Mouse (Mus musculus) adrenal gland, postnatal 14 days (tissue): Measurements from ENCODE around the gene Ttpal. TPM values are rescaled to one million over a fixed set of nuclear protein-coding genes. Genes with fewer than 3 reads are reported as not detected.
"Not testable (repeated sequence)": the region's sequence is repeated elsewhere in the genome, so short reads cannot be mapped to it uniquely, and the experiment has no call there.

Experiments used
- DNase-seq: peaks from one replicate; pipeline ENCODE4 v3.0.0; 2021; ENCODE audit warnings: mixed read lengths
- total RNA-seq: library from RNA; stranded (reverse); gene quantifications from 2 replicates; pipeline ENCODE4 v1.2.3, GENCODE M21; 2021

Ttpal gene
- total RNA-seq, 1 experiment from 2014 or later, result 29.9 TPM

- DNase-seq, result peak; percentile 56
These were observed 10.0 kb upstream of the Ttpal start for GRCm38 (mm10) chr2:163592084-163592483.

DNA sequence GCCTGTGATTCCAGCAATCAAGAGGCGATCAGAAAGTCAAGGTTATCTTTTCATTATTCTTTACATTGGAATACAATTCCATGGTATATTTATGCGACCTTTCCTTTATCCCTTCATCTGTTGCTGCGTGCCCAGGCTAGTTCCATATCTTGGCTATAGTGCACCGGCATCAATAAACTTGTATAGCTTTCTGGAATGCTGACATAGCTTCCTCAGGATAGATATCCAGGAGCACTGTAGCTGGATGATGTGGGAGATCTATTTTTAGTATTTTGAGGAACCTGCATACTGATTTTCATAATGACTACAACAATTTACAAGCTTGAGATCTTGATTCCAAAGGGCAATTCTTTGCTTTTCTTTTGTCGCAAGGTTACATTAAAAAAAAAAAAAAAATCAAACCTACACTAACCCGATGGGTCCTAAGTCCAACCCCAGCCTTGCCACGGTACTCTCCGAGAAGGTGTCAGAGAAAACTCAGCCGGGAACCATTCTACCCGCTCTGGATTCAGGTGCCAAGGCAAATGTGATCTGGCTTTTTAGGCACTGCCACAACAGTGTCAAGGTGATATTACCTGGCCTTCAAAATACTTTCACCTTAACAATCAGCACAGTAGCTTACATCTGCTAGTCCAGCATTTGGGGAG lies 8.4 kb upstream of the Ttpal start:
- DNase-seq, result no peak

DNA sequence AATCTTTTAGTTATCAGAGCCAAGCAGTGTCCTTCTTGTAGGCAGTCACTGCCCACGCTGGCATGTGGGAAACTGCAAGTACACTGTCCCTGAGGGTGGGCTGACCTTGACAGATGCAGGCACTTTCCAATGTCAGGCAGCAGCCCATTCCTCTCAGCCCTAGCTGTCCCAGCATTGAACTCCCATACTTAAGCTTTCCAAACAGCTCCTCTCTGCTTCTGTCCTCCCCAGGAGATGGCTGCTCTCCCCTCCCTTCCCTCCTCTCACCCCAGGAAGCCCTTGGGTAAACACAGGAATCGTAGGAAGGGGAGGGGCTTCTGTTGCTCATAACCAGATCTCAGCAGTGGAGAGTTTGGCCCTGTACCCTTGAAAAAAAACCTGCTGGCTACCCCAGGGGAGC lies 7.0 kb upstream of the Ttpal start:
- peak; percentile 32 for DNase-seq

DNA sequence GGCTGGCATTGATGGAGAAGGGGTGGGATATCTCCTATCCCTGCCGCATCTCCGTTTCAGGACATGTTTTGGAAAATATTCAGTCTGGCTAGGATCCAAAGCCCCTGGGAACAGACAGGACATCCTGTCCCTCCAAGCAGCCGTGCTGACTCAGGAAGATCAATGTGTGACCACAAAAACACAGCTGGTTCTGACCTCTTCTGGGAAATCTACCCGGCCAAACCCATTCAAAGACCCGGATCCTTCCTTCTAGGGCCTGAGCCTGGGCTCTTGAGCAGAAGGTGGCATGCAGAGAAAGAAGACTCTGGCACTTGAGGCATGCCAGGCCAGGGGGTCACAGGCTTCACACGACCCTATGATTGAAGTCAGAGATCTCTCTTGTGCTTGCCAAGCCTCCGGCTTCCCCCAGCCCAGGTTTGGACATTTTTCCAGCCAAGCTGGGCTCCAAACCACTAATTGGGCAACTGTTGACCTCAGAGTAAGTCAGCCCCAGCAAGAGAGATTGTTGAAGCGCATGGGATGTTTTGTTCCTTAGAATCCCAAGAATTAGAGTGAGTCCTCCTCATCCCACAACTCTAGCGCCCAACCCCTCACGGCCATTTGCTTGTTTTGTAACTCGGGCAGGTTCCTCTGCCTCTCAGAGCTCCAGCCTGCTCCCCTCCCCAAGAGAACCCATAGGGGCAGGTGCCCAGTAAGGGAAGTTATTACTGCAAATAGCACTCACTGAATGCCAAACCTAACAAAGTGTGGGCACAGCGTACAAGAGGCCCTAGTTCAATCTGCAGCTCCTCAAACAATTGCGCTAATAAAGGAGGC lies 5.8 kb upstream of the Ttpal start:
- DNase-seq, result peak; percentile 64

- no peak for DNase-seq
These were observed 5.3 kb upstream of the Ttpal start for GRCm38 (mm10) chr2:163596873-163597155.

DNA sequence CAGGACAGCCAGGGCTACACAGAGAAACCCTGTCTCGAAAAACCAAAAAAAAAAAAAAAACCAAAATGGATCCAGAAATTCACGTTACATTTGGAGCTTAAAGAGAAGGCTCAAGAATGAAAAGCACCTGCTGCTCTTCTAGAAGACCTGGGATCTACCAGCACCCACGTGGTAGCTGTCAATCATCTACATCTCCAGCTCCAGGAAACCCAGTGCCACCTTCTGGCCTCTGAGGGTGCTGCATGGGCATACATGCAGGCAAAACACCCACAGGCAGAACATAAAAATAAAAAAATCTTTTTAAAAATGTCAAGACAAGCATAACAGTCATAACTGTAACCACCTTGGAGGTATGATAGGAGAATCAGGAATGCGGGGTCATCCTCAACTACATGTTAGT lies 4.5 kb upstream of the Ttpal start:
- peak; percentile 78 for DNase-seq

GRCm38 (mm10) chr2:163599226-163599625 lies 2.9 kb upstream of the Ttpal start:
- DNase-seq, result peak; percentile 81

- DNase-seq, result no peak
These were observed 1.0 kb upstream of the Ttpal start for GRCm38 (mm10) chr2:163601066-163601465.

DNA sequence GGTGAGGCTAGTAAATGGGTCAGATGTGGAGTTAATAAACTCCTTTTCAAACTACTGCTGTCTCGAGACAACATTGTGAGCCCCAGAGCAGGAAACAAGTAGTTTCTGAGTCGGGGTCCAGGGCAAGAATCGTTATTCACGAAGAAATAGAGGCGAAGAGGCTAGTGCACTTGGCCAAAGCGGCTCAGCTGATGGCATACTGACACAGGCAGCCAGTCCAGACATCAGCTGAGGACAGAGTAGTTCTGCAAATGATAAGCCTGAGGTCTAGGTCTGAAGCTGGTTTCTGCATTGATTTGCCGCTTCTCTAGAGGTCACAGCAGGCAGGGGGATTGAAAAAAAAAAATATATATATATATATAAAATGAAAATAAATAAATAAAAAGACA lies 408 bp upstream of the Ttpal start:
- no peak for DNase-seq

DNA sequence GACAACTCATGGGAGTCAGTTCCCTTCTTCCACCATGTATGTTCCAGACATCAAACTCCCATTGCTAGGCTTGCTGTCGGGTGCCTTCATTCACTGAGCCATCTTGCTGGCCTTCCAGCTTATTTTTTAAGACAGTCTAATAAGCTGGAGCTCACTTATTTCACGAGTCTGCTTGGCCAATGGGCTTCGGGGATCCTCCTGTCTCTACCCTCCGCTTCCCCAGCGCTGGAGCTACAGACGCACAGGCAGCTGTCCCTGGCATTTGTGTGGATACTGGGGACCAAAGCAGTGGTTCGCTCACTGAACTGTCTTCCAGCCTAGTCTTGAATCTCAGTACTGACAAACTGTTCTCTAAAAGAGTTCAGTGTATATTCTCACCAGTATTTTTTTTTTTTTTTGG lies 4.0 kb downstream of the Ttpal start:
- DNase-seq, result no peak

DNA sequence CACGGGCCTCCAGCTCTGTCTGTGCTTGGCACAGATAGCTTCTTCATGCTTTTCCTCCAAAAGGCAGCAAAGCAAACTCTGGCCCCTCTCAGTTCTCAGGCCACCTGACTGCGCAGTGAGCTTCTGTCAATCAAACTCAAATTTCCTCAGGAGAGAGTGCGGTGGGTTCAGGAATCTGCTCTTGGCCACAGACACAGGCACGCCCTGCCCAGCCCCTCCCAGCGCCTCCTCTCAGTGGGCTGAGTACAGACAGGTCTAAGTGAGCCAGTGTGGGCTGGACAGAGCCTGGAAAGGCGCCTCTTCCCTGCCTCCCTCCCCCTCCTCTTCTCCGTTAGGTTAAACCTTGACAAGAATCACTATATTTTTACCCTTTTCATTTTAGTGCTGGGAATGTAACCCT lies 5.9 kb downstream of the Ttpal start:
- no peak for DNase-seq

DNA sequence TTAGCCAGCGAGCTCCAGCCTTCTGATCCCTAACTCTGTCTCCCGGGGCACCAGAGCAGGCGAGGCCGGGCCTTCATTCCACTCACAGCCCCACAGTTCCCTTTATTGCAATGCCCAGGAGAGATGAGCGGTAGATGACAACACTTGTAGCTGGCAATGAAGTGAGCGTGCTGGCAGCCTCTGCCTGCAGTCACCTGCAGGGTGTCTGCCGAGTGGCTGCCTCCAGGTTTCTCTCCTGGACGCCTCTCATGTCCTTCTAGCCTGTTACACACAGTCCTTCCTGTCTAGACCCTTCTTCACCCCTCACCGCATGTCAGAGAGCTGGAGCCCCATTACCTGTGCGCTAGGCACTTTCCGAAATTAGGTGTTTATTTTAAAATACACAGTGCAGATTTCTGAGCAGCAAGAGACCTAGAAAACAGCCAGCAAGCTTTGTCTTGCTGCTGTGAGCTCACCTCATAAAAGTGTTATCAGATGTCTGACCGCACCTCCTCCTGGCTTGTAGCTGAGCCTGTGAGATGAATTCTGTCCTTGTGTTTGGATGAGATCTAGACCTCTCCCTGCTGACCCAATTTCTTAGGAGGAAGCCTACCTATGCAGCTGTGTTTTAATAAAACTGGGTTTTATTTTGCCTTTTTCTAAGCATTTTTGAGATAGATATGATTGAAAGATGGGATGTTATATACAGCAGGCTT lies 7.3 kb downstream of the Ttpal start:
- peak; percentile 51 for DNase-seq

DNA sequence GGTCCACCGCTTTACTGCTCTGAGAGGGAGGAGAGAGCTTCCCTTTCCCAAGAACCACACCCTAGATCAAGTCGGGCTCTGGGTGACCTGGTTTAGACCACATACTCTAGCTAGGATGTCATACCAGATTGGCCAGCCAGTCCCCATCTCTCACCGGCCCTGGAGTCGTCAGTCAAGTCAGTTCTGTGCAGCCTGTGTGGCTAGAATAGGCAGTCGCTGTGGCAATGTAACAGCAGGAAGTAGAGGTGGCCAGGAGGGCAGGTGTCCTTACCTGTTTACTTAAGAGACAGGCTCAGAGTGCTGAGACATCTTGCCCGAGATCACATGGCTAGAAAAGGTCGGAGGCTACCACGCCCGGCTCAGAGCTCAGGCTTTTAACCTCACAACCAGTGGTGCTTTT lies 9.1 kb downstream of the Ttpal start:
- DNase-seq, result no peak

- DNase-seq, result no peak
These were observed 11.1 kb downstream of the Ttpal start for GRCm38 (mm10) chr2:163613206-163613605.

DNA sequence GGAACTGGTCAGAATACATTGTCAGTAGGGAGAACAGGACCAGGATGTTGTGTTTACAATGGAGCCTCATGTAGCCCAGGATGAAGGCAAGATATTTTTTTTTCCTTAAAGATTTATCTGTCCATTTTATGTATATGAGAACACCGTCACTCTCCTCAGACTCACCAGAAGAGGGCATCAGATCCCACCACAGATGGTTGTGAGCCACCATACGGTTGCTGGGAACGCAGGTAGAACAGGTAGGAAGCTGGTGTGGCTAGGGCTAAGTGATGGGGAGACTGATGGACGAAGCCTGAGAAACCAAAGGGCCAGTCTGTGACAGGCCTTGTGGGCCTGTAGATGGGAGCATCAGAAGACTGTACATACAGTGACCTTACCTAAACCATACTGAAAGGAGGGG lies 11.9 kb downstream of the Ttpal start:
- no peak for DNase-seq

DNA sequence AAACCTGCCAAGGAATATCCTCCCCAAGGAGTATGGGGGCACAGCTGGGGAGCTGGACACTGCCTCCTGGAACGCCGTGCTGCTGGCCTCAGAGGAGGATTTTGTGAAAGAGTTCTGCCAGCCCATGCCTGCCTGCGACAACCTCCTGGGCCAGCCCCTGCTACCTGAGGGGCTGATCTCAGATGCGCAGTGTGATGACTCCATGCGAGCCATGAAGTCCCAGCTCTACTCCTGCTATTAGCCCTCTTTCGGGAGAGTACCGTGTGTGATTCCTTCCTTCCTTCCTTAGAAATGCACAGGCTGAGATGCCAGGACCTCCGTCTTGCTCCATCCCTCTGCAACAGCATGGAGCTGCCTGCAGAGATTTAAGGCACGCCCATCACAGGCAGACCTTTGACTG lies 13.3 kb downstream of the Ttpal start:
- DNase-seq, result no peak

GRCm38 (mm10) chr2:163615906-163616651 lies 14.0 kb downstream of the Ttpal start:
- DNase-seq, result no peak

- peak; percentile 2 for DNase-seq
These were observed 14.6 kb downstream of the Ttpal start for GRCm38 (mm10) chr2:163616652-163617227.

DNA sequence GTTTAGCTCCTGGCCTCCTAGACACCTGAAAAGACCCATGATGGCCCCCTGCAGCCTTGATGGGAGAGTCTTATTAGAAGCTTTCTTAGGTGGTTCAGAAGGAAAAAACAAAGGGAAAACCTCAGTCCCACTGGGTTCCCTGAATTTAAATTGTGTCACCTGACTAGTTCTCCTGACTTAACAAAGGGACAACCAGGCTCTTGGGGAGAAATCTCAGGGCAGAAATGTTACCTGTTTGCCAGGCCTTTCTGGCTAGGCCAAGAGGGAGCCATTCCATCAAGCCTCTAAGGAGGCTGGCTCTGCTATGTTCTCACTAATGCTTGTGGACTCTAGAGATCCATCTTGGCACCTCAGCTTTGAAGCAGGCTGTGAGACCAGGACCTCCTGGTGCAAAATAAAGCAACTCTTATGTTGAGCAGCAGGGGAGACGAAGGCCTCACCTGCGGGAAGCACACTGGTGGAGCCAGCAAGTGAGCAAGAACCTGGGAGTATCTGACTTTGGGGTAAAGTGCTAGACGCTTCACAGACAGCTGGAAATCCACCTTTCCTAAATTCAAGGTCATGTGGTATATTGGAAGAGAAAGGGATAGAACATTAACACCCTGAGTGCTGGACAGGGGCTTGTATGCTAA lies 15.2 kb downstream of the Ttpal start:
- DNase-seq, result peak; percentile 7

- no peak for DNase-seq
These were observed 15.8 kb downstream of the Ttpal start for GRCm38 (mm10) chr2:163617874-163618273.

GRCm38 (mm10) chr2:163620451-163620850 lies 18.3 kb downstream of the Ttpal start:
- DNase-seq, result no peak

GRCm38 (mm10) chr2:163621401-163621800 lies 19.3 kb downstream of the Ttpal start:
- DNase-seq, result not testable (repeated sequence)
